ENCODE assay signal across 27 mouse cellular contexts in the genomic region with DNA sequence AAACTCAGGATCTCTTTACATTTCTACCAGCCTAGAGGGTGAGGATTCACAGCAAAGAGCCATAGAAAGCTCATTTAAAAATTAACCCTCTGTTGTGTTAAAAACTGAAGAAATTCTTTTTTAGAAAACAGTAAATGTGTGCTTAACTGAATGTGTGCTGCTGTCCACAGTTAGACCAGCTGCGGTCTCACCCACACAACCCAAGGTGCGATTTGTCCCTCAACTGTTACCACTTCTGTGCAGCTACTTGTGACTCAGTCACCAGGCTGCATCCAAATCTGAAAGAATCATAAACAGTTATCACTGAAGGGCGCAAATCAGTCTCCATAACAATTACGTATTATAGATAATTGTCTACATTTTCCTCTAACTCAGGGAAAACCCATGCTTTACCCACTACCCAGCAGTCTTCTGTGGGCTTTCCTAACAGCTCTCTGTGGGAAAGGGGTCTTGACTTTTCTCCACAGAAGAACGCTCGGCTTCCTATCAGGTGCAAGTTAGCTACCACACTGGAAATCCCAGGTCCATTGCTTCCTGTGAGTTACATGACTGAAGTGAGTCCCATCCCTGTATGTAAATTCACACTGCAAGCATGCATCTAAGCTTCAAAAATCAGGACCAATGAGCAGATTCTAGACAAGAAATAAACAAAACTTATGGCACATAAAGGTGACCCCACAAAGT.
DNase-seq lines count a peak whose midpoint lies in the region; ATAC-seq and TF ChIP-seq lines count a peak whose summit lies in the region.
"Had no signal": no experiment of that assay in that cellular context is flagged by ENCODE, and none has a peak within 500 bp of the region (broad histone marks: within the 10 kb centered on the region; RNA-seq: fewer than 3 reads in every experiment).

No protein-coding gene starts in this region.

- TF ChIP-seq CTCF in CH12.LX (conservative IDR thresholded peaks at IDR 0.05 in 1 of 2, IDR thresholded peaks at IDR 0.05 in 1 of 2; ENCODE audit: low read depth in 2 of 2, low read length in 2 of 2): no peak

- peaks cover 4% of the 10 kb centered on the region for H3K79me2 ChIP-seq in CH12.LX (replicated peaks; ENCODE audit: control insufficient read depth, extremely low read depth, insufficient read depth, poor library complexity, severe bottlenecking)

- TF ChIP-seq POLR2A in CH12.LX (IDR thresholded peaks at IDR 0.05; ENCODE audit: low read depth, low read length): no peak

- peaks cover 10 to 95% of the 10 kb centered on the region in 2 experiments for H3K4me1 ChIP-seq in CH12.LX (ENCODE audit: control insufficient read depth in 1 of 2, insufficient read depth in 2 of 2)

- peak; percentile 65 for ATAC-seq in frontal cortex, adult (ENCODE audit: low TSS enrichment)
- ATAC-seq in megakaryocyte, adult 5-6 weeks (ENCODE audit: poor library complexity, severe bottlenecking): 0 out of 2 replicates have a peak, but pooled peaks have one; percentile 18
- ATAC-seq: forebrain, embryonic 15.5 days; hindbrain, embryonic 16.5 days; Patski had no signal

- DNase-seq in frontal cortex, postnatal 10 days (ENCODE audit: low spot score in 2 of 2): no peak
- DNase-seq in right cerebral cortex, adult 18-20 months: peak; percentile 38
- no peak for DNase-seq in right cerebral cortex, postnatal 10 days (ENCODE audit: low spot score in 2 of 2)
- peak; percentile 48 for DNase-seq in CH12.LX (ENCODE audit: extremely low read depth)
- no peak for DNase-seq in adrenal gland, postnatal 25 days
- DNase-seq in thymus, postnatal 14 days: no peak
- DNase-seq: adrenal gland, postnatal 10 days; cerebellum, adult 11-12 months; cerebellum, adult 8-10 months; cerebellum, postnatal 10 days; cerebellum, postnatal 36 days; embryo, embryonic 11 days; gastrocnemius, adult 2 months; gastrocnemius, postnatal 14 days had no signal

- peak; percentile 59 for TF ChIP-seq EP300 in CH12.LX (IDR thresholded peaks at IDR 0.05; ENCODE audit: low read length)

- H3K9ac ChIP-seq in CH12.LX (ENCODE audit: insufficient read depth, low read depth): no peak overlapping the region
- H3K9ac ChIP-seq: embryonic facial prominence, embryonic 13.5 days; forebrain, embryonic 12.5 days; forebrain, embryonic 15.5 days; hindbrain, embryonic 13.5 days had no signal

- H3K4me2 ChIP-seq in CH12.LX (ENCODE audit: insufficient read depth, low read depth, poor library complexity, severe bottlenecking): peak overlapping the region; percentile 5; the same call in 1 of the 2 replicates
- H3K4me2 ChIP-seq: embryonic facial prominence, embryonic 13.5 days; forebrain, embryonic 12.5 days; forebrain, embryonic 15.5 days; heart, embryonic 11.5 days; hindbrain, embryonic 13.5 days had no signal

- in situ Hi-C loops in CH12.LX (cut with MboI; ENCODE audit: low pct_ligation_motif_present, low pct_unique_long_range_greater_than_20kb, low sequenced_read_pairs): no loop called here

- H3K27me3 ChIP-seq in CH12.LX (replicated peaks): no peaks in the 10 kb centered on the region
- H3K27me3 ChIP-seq: forebrain, embryonic 12.5 days; forebrain, embryonic 15.5 days; hindbrain, embryonic 13.5 days; Patski had no signal

- no peak overlapping the region for H3K27ac ChIP-seq in CH12.LX (ENCODE audit: insufficient read depth, low read depth)
- H3K27ac ChIP-seq: embryonic facial prominence, embryonic 10.5 days; embryonic facial prominence, embryonic 13.5 days; forebrain, embryonic 12.5 days; forebrain, embryonic 15.5 days; gastrocnemius, adult 2 months; hindbrain, embryonic 10.5 days; hindbrain, embryonic 13.5 days had no signal

- no peaks in the 10 kb centered on the region for H3K9me3 ChIP-seq in CH12.LX (replicated peaks; ENCODE audit: low read length)
- H3K9me3 ChIP-seq: embryonic facial prominence, embryonic 10.5 days; embryonic facial prominence, embryonic 13.5 days; forebrain, embryonic 12.5 days; forebrain, embryonic 15.5 days; G1E; hindbrain, embryonic 10.5 days; hindbrain, embryonic 13.5 days had no signal

- no peak overlapping the region for H3K4me3 ChIP-seq in CH12.LX (replicated peaks in 1 of 3; ENCODE audit: low read depth in 2 of 3, low read length in 2 of 3, poor library complexity in 1 of 3)
- H3K4me3 ChIP-seq: embryonic facial prominence, embryonic 10.5 days; embryonic facial prominence, embryonic 13.5 days; erythroblast, embryonic 14.5 days; forebrain, embryonic 12.5 days; forebrain, embryonic 15.5 days; gastrocnemius, adult 2 months; hindbrain, embryonic 10.5 days; hindbrain, embryonic 13.5 days had no signal

- dilution Hi-C loops in CH12.LX (cut with MboI; ENCODE audit: extremely low pct_ligation_motif_present, extremely low pct_unique_long_range_greater_than_20kb, low sequenced_read_pairs): no loop called here

- TF ChIP-seq RAD21 in CH12.LX (IDR thresholded peaks at IDR 0.05; ENCODE audit: low read depth, low read length): no peak

- peaks cover 0 to 25% of the 10 kb centered on the region in 2 experiments for H3K36me3 ChIP-seq in CH12.LX (replicated peaks in 1 of 2; ENCODE audit: control insufficient read depth in 1 of 2, insufficient read depth in 1 of 2, low read length in 1 of 2)
- H3K36me3 ChIP-seq: embryonic facial prominence, embryonic 10.5 days; embryonic facial prominence, embryonic 13.5 days; forebrain, embryonic 12.5 days; forebrain, embryonic 15.5 days; hindbrain, embryonic 10.5 days; hindbrain, embryonic 13.5 days had no signal

TF ChIP-seq in CH12.LX, 34 proteins besides CTCF, POLR2A, EP300 and RAD21:
- TF ChIP-seq GABPA (IDR thresholded peaks at IDR 0.05; ENCODE audit: insufficient replicate concordance, low read depth, low read length): no peak
- TF ChIP-seq MYC (IDR thresholded peaks at IDR 0.05; ENCODE audit: low read depth, low read length): no peak
- TF ChIP-seq MAZ (IDR thresholded peaks at IDR 0.05; ENCODE audit: low read depth, low read length): no peak
- 0 out of 2 replicates have a peak, but pooled peaks have one; percentile 17 for TF ChIP-seq MEF2A (IDR thresholded peaks at IDR 0.05; ENCODE audit: borderline replicate concordance, low read depth, low read length)
- TF ChIP-seq IRF4 (IDR thresholded peaks at IDR 0.05; ENCODE audit: low read depth, low read length): no peak
- peak; percentile 48; the same call in 1 of the 2 replicates for TF ChIP-seq TCF12 (IDR thresholded peaks at IDR 0.05; ENCODE audit: low read depth, low read length)
- TF ChIP-seq USF2 (conservative IDR thresholded peaks at IDR 0.05; ENCODE audit: low read depth, low read length): no peak
- TF ChIP-seq POLR2AphosphoS2 (IDR thresholded peaks at IDR 0.05; ENCODE audit: low read depth, low read length): no peak
- no peak for TF ChIP-seq ZC3H11A (IDR thresholded peaks at IDR 0.05; ENCODE audit: low read depth, low read length)
- no peak for TF ChIP-seq SIN3A (IDR thresholded peaks at IDR 0.05; ENCODE audit: low read length)
- TF ChIP-seq UBTF (IDR thresholded peaks at IDR 0.05; ENCODE audit: low read depth, low read length): no peak
- no peak for TF ChIP-seq ZKSCAN1 (IDR thresholded peaks at IDR 0.05; ENCODE audit: borderline replicate concordance, low read depth, low read length)
- no peak for TF ChIP-seq CHD1 (IDR thresholded peaks at IDR 0.05; ENCODE audit: low read depth, low read length)
- peak; percentile 53; the same call in 1 of the 2 replicates for TF ChIP-seq ETS1 (conservative IDR thresholded peaks at IDR 0.05; ENCODE audit: low read depth, low read length)
- peak; percentile 25; the same call in 1 of the 2 replicates for TF ChIP-seq MAX (IDR thresholded peaks at IDR 0.05; ENCODE audit: low read length)
- TF ChIP-seq NRF1 (IDR thresholded peaks at IDR 0.05; ENCODE audit: low read depth, low read length): no peak

Comparison
In these comparisons a context has a peak if more than half of its experiments do, and no peak if none do; other contexts are left out.
1. DNase-seq: peak in right cerebral cortex, adult 18-20 months (single experiment) and CH12.LX (single experiment); none in frontal cortex, postnatal 10 days (0 of 2), right cerebral cortex, postnatal 10 days (0 of 2), adrenal gland, postnatal 25 days (single experiment) and thymus, postnatal 14 days (single experiment).